Mouse (Mus musculus) heart, embryonic 14.5 days (tissue): ENCODE data around the gene Gusb. TPM values are rescaled to one million over a fixed set of nuclear protein-coding genes. Genes with fewer than 3 reads are reported as not detected.
A peak's percentile ranks its signal among the peaks of the same experiment; 100 is the strongest.
"Not testable (repeated sequence)": the region's sequence is repeated elsewhere in the genome, so short reads cannot be mapped to it uniquely, and the experiment has no call there.

Experiments
- ATAC-seq: fragments of 200-750 bp; cut with Nextera tagmentation; 2 replicates; pipeline ENCODE4 v1.8.0; 2017; ENCODE audit warnings: low read depth, moderate TSS enrichment; ENCODE audit not compliant: insufficient number of reproducible peaks, insufficient read depth, low FRiP score
- H3K27ac ChIP-seq, 2 experiments: fragments of 200-500 bp in 1 of 2; fragments of 300-500 bp in 1 of 2; sonication (generic) in 1 of 2; replicated peaks in 1 of 2; 2 replicates each; pipeline ENCODE4 v1.5.1; 2012 to 2014; ENCODE audit warnings: low read depth in 2 of 2, low read length in 2 of 2, control low read depth in 1 of 2, mild to moderate bottlenecking in 1 of 2, mixed read lengths in 1 of 2; ENCODE audit not compliant: control insufficient read depth in 1 of 2, insufficient read depth in 1 of 2
- H3K27me3 ChIP-seq: fragments of 300-500 bp; sonication (generic); 2 replicates; pipeline ENCODE4 v1.6.1; 2014; ENCODE audit warnings: mild to moderate bottlenecking, low read length, control low read depth; ENCODE audit not compliant: control insufficient read depth, insufficient read depth
- H3K36me3 ChIP-seq: fragments of 300-500 bp; sonication (generic); 2 replicates; pipeline ENCODE4 v1.6.1; 2014; ENCODE audit warnings: mild to moderate bottlenecking, control low read depth, low read length, mixed read lengths; ENCODE audit not compliant: control insufficient read depth, insufficient read depth
- H3K4me1 ChIP-seq, 2 experiments: fragments of 200-500 bp in 1 of 2; fragments of 300-500 bp in 1 of 2; sonication (generic) in 1 of 2; 2 replicates each; pipeline ENCODE4 v1.6.1; 2012 to 2014; ENCODE audit warnings: low read length in 2 of 2, control low read depth in 1 of 2, mixed read lengths in 1 of 2; ENCODE audit not compliant: control insufficient read depth in 2 of 2, insufficient read depth in 2 of 2
- H3K4me2 ChIP-seq: fragments of 300-500 bp; sonication (generic); 2 replicates; pipeline ENCODE4 v1.6.1; 2014; ENCODE audit warnings: mild to moderate bottlenecking, low read length
- H3K4me3 ChIP-seq, 2 experiments: fragments of 200-500 bp in 1 of 2; fragments of 300-500 bp in 1 of 2; sonication (generic) in 1 of 2; 2 replicates each; pipeline ENCODE4 v1.5.1; 2012 to 2014; ENCODE audit warnings: low read length in 2 of 2, mild to moderate bottlenecking in 2 of 2, control low read depth in 1 of 2, low read depth in 1 of 2, moderate library complexity in 1 of 2; ENCODE audit not compliant: control insufficient read depth in 1 of 2, insufficient read depth in 1 of 2
- H3K9ac ChIP-seq: fragments of 300-500 bp; sonication (generic); 2 replicates; pipeline ENCODE4 v1.6.1; 2014; ENCODE audit warnings: mild to moderate bottlenecking, low read length
- H3K9me3 ChIP-seq: fragments of 300-500 bp; sonication (generic); 2 replicates; pipeline ENCODE4 v1.6.1; 2016; ENCODE audit warnings: low read length, control low read depth; ENCODE audit not compliant: control insufficient read depth
- WGBS: fragments of 180-500 bp; shearing (Covaris S2); extraction: QIAGEN DNeasy Blood & Tissue Kit; methylation state at CpG from one replicate; pipeline ENCODE4 v1.1.7; 2014; 5-methylcytosine and 5-hydroxymethylcytosine counted together
- polyA plus RNA-seq: library from polyadenylated mRNA; unstranded; fragments of >200 nt; fragmentation: Nextera tagmentation; extraction: Ambion mirVana; gene quantifications from 2 replicates; pipeline ENCODE4 v1.2.1, GENCODE M21; 2014

Gene Gusb
- polyA plus RNA-seq, 1 experiment from 2014 or later = 49.2 TPM

GRCm38 (mm10) chr5:129947528-129948033 lies 55.3 kb downstream of the Gusb start:
- no peaks in the 10 kb centered on the region for H3K27me3 ChIP-seq
- 69% methylated on average over 2 of the region's 2 CpGs for WGBS
- no peak for ATAC-seq
- no peaks in the 10 kb centered on the region; the same call in 1 of the 2 replicates for H3K36me3 ChIP-seq
- 0 out of 4 replicates have a peak, but pooled peaks cover 0 to 7% of the 10 kb centered on the region in 2 experiments for H3K4me1 ChIP-seq
- H3K4me2 ChIP-seq = no peak overlapping the region
- H3K4me3 ChIP-seq = no peak overlapping the region
- no peaks in the 10 kb centered on the region for H3K9me3 ChIP-seq
- H3K9ac ChIP-seq = no peak overlapping the region
- H3K27ac ChIP-seq = no peak overlapping the region

- H3K27ac ChIP-seq = no peak overlapping the region
- H3K27me3 ChIP-seq = no peaks in the 10 kb centered on the region
- H3K9ac ChIP-seq = no peak overlapping the region
- H3K36me3 ChIP-seq = no peaks in the 10 kb centered on the region; the same call in 1 of the 2 replicates
- H3K4me2 ChIP-seq = peak overlapping the region; percentile 90; the same call in 1 of the 2 replicates
- H3K4me1 ChIP-seq = 0 out of 4 replicates have a peak, but pooled peaks cover 0 to 7% of the 10 kb centered on the region in 2 experiments
- no peak for ATAC-seq
- H3K4me3 ChIP-seq = no peak overlapping the region; a peak in 1 of 4 replicates
- 50% methylated on average over 1 of the region's 1 CpGs for WGBS
- H3K9me3 ChIP-seq = no peaks in the 10 kb centered on the region
Observed at GRCm38 (mm10) chr5:129943402-129943801, 59.4 kb downstream of the Gusb start.

GRCm38 (mm10) chr5:129942073-129942939 lies 60.5 kb downstream of the Gusb start:
- peak overlapping the region; percentile 76 to 84 for H3K4me3 ChIP-seq
- not testable (repeated sequence) for H3K4me1 ChIP-seq, H3K9me3 ChIP-seq, H3K27me3 ChIP-seq, H3K36me3 ChIP-seq
- peak overlapping the region; percentile 90 for H3K4me2 ChIP-seq
- peak overlapping the region; percentile 89 for H3K9ac ChIP-seq
- peak; percentile 23 for ATAC-seq
- peak overlapping the region; percentile 21 to 75; a peak in 3 of 4 replicates for H3K27ac ChIP-seq
- 2% methylated on average over 29 of the region's 82 CpGs for WGBS

GRCm38 (mm10) chr5:129941495-129942045 lies 61.3 kb downstream of the Gusb start, which contains the start of gene Vkorc1l1:
Vkorc1l1 (plus strand) TSS chr5:129941970.
- Histone ChIP-seq H3K27me3 (no peaks in the 10 kb centered on the region), H3K27ac (peak within 1 kb of the TSS; percentile 21 to 75; a peak in 3 of 4 replicates), H3K9me3 (no peaks in the 10 kb centered on the region), H3K4me2 (peak within 1 kb of the TSS; percentile 90), H3K36me3 (no peaks in the 10 kb centered on the region; the same call in 1 of the 2 replicates), H3K9ac (peak within 1 kb of the TSS; percentile 89), H3K4me3 (peak within 1 kb of the TSS; percentile 76 to 84), H3K4me1 (0 out of 4 replicates have a peak, but pooled peaks cover 0 to 7% of the 10 kb centered on the region in 2 experiments)
- peak; percentile 96 for ATAC-seq
- 1% methylated on average over 52 of the region's 59 CpGs for WGBS

GRCm38 (mm10) chr5:129940736-129941494 lies 61.9 kb downstream of the Gusb start:
- no peak for ATAC-seq

GRCm38 (mm10) chr5:129940281-129940680 lies 62.6 kb downstream of the Gusb start:
- no peaks in the 10 kb centered on the region for H3K27me3 ChIP-seq
- H3K4me3 ChIP-seq = no peak overlapping the region
- H3K4me2 ChIP-seq = no peak overlapping the region
- WGBS = 32% methylated on average over 2 of the region's 2 CpGs
- H3K27ac ChIP-seq = no peak overlapping the region
- no peaks in the 10 kb centered on the region for H3K9me3 ChIP-seq
- H3K9ac ChIP-seq = no peak overlapping the region
- 0 out of 4 replicates have a peak, but pooled peaks cover 0 to 7% of the 10 kb centered on the region in 2 experiments for H3K4me1 ChIP-seq
- H3K36me3 ChIP-seq = no peaks in the 10 kb centered on the region; the same call in 1 of the 2 replicates
- no peak for ATAC-seq

More at GRCm38 (mm10) chr5:129940736-129941494, 61.9 kb downstream of the Gusb start:
- H3K27me3 ChIP-seq = no peaks in the 10 kb centered on the region
- peak overlapping the region; percentile 64 for H3K4me2 ChIP-seq
- no peak overlapping the region for H3K9ac ChIP-seq
- peak overlapping the region in 1 of 2 experiments; percentile 34; a peak in 1 of 4 replicates for H3K27ac ChIP-seq
- no peaks in the 10 kb centered on the region; the same call in 1 of the 2 replicates for H3K36me3 ChIP-seq
- no peaks in the 10 kb centered on the region for H3K9me3 ChIP-seq
- 7% methylated on average over 9 of the region's 9 CpGs for WGBS
- peak overlapping the region; percentile 59 to 84 for H3K4me3 ChIP-seq
- 0 out of 4 replicates have a peak, but pooled peaks cover 0 to 7% of the 10 kb centered on the region in 2 experiments for H3K4me1 ChIP-seq
